Mouse (Mus musculus) midbrain, postnatal 0 days (tissue): Measurements from ENCODE around the gene Olfr1349. TPM values are rescaled to one million over a fixed set of nuclear protein-coding genes. Genes with fewer than 3 reads are reported as not detected.
"Not testable (repeated sequence)": the region's sequence is repeated elsewhere in the genome, so short reads cannot be mapped to it uniquely, and the experiment has no call there.

Source experiments
- ATAC-seq: fragments of 200-750 bp; cut with Nextera tagmentation; 2 replicates; pipeline ENCODE4 v1.8.0; 2017; ENCODE audit warnings: moderate number of reproducible peaks, mild to moderate bottlenecking, moderate TSS enrichment, moderate library complexity; ENCODE audit not compliant: low FRiP score
- DNase-seq: peaks from one replicate; pipeline ENCODE4 v3.0.0-alpha.2; 2015; ENCODE audit warnings: low spot score
- H3K27ac ChIP-seq: fragments of 300-500 bp; sonication (generic); 2 replicates; pipeline ENCODE4 v1.5.1; 2014; ENCODE audit warnings: low read depth, mild to moderate bottlenecking, low read length, mixed read lengths
- H3K27me3 ChIP-seq: fragments of 300-500 bp; sonication (generic); 2 replicates; pipeline ENCODE4 v1.6.1; 2014; ENCODE audit warnings: low read length, control low read depth, mixed read lengths; ENCODE audit not compliant: insufficient read depth
- H3K36me3 ChIP-seq: fragments of 300-500 bp; sonication (generic); 2 replicates; pipeline ENCODE4 v1.6.1; 2014; ENCODE audit warnings: low read length, control low read depth, mixed read lengths; ENCODE audit not compliant: insufficient read depth
- H3K4me1 ChIP-seq: fragments of 300-500 bp; sonication (generic); 2 replicates; pipeline ENCODE4 v1.6.1; 2014; ENCODE audit warnings: mild to moderate bottlenecking, control low read depth, antibody characterized with exemption, low read length, mixed read lengths; ENCODE audit not compliant: insufficient read depth
- H3K4me2 ChIP-seq: fragments of 300-500 bp; sonication (generic); 2 replicates; pipeline ENCODE4 v1.6.1; 2014; ENCODE audit warnings: low read depth, mild to moderate bottlenecking, low read length, mixed read lengths; ENCODE audit not compliant: poor library complexity, severe bottlenecking
- H3K4me3 ChIP-seq: fragments of 300-500 bp; sonication (generic); 2 replicates; pipeline ENCODE4 v1.5.1; 2014; ENCODE audit warnings: low read depth, mild to moderate bottlenecking, low read length, moderate library complexity
- H3K9ac ChIP-seq: fragments of 300-500 bp; sonication (generic); replicated peaks from 2 replicates; pipeline ENCODE4 v1.6.1; 2014; ENCODE audit warnings: mild to moderate bottlenecking, low read length, moderate library complexity, mixed read lengths; ENCODE audit not compliant: poor library complexity, severe bottlenecking
- H3K9me3 ChIP-seq: fragments of 300-500 bp; sonication (generic); 2 replicates; pipeline ENCODE4 v1.6.1; 2016; ENCODE audit warnings: low read length, control low read depth
- CTCF ChIP-seq: IDR thresholded peaks from 2 replicates; pipeline ENCODE4 v1.5.1; 2016; ENCODE audit warnings: antibody characterized with exemption, mild to moderate bottlenecking
- WGBS: fragments of 180-500 bp; shearing (Covaris S2); extraction: QIAGEN DNeasy Blood & Tissue Kit; methylation state at CpG from one replicate; pipeline ENCODE4 v1.1.7; 2014; 5-methylcytosine and 5-hydroxymethylcytosine counted together
- polyA plus RNA-seq: library from polyadenylated mRNA; unstranded; fragments of >200 nt; fragmentation: Nextera tagmentation; extraction: Ambion mirVana; gene quantifications from 2 replicates; pipeline ENCODE4 v1.2.1, GENCODE M21; 2015
- total RNA-seq: library from RNA; depleted of rRNA; stranded (reverse); fragments of >200 nt; gene quantifications from 2 replicates; pipeline ENCODE4 v1.2.3, GENCODE M21; 2014; rRNA removed

The Olfr1349 gene
- total and polyA plus RNA-seq, 2 experiments from 2014 or later, result not detected

- DNase-seq (no peak), ATAC-seq (no peak)
Observed at GRCm38 (mm10) chr7:6499655-6500054, 23.1 kb downstream of the Olfr1349 start, which contains the start of gene Olfr1347. TSS of gene Olfr1347 (minus strand) at chr7:6499755.

DNA sequence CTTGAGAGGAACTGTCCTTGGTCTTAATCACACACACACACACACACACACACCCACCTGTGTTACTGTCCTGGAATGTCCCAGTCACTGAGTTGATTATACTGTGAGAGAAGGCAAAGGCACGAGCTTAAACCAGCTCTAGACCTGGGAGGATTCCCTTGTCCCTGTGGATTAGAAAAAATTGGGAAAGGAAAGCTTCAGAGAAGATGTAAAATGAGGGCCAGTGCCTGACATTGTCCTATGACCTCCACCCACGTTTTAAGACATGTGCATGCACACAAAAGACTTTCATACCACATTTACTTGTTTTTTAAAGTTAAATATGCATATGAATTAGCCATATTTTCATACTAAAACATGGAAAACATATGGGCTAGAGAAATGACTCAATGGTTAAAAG is 35.9 kb downstream of the Olfr1349 start, which contains the start of gene Olfr5:
Gene Olfr5, minus strand, starts transcription at position 101 of the 400 bp plus-strand sequence.
- Histone ChIP-seq H3K27ac (no peak within 1 kb of the TSS), H3K27me3 (no peaks in the 10 kb centered on the region), H3K9ac (no peak within 1 kb of the TSS), H3K4me2 (no peak within 1 kb of the TSS), H3K4me1 (no peaks in the 10 kb centered on the region), H3K9me3 (0 out of 2 replicates have a peak, but pooled peaks cover 3% of the 10 kb centered on the region), H3K4me3 (no peak within 1 kb of the TSS), H3K36me3 (no peaks in the 10 kb centered on the region)
- no peak for DNase-seq
- TF ChIP-seq CTCF, result no peak
- no peak for ATAC-seq
- 27% methylated on average over 2 of the region's 2 CpGs for WGBS

More at GRCm38 (mm10) chr7:6499655-6500054, 23.1 kb downstream of the Olfr1349 start, which contains the start of gene Olfr1347:
- H3K4me1 ChIP-seq, result no peaks in the 10 kb centered on the region
- no peaks in the 10 kb centered on the region for H3K36me3 ChIP-seq
- H3K9ac ChIP-seq, result no peak within 1 kb of the TSS
- no peak within 1 kb of the TSS for H3K4me3 ChIP-seq
- no peak within 1 kb of the TSS for H3K4me2 ChIP-seq
- 54% methylated on average over 1 of the region's 1 CpGs for WGBS
- H3K27ac ChIP-seq, result no peak within 1 kb of the TSS
- no peaks in the 10 kb centered on the region for H3K9me3 ChIP-seq
- no peaks in the 10 kb centered on the region for H3K27me3 ChIP-seq
- no peak for TF ChIP-seq CTCF

GRCm38 (mm10) chr7:6477633-6478032 is 45.1 kb downstream of the Olfr1349 start:
- H3K36me3 ChIP-seq, ATAC-seq, H3K27ac ChIP-seq, H3K9ac ChIP-seq, H3K4me3 ChIP-seq, H3K4me2 ChIP-seq, H3K27me3 ChIP-seq, H3K9me3 ChIP-seq, H3K4me1 ChIP-seq, DNase-seq: not testable (repeated sequence)
- 82% methylated on average over 2 of the region's 2 CpGs for WGBS

DNA sequence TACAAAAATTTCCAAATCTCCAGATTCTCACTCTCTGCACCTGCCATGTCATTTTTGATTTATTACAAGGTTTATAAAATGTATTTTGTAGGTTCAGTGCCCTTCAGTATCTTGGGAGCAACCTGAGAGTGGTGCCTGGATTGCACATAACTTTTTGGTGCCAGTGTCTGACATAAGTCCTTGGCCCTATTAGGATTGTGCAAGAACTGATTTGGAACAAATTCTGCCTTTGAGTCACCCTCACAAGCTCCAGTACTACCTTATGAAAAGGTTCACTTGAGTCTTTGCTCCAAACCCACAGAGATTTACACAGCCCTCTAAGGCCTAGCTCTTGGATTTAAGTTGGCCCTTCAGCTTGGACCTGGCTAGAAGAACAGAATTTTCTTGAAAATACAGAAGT is 55.8 kb downstream of the Olfr1349 start, which contains the start of gene Olfr1346:
Gene Olfr1346, plus strand, starts transcription at position 151 of the 400 bp plus-strand sequence.
- Histone ChIP-seq H3K4me2 (no peak within 1 kb of the TSS), H3K4me3 (no peak within 1 kb of the TSS), H3K27me3 (no peaks in the 10 kb centered on the region), H3K9me3 (no peaks in the 10 kb centered on the region), H3K36me3 (no peaks in the 10 kb centered on the region), H3K9ac (no peak within 1 kb of the TSS), H3K27ac (no peak within 1 kb of the TSS), H3K4me1 (no peaks in the 10 kb centered on the region)
- ATAC-seq (no peak), DNase-seq (no peak)
- no peak for TF ChIP-seq CTCF

Other genes starting within 250 kb of the Olfr1349 start
- gene Zfp667, start 236.4 kb downstream of the Olfr1349 start, total RNA-seq, result 5.2 and 7.1 TPM in 2 replicates
- gene Zfp667, start 236.4 kb downstream of the Olfr1349 start, polyA plus RNA-seq, result 11.0 and 12.4 TPM in 2 replicates
- 6.7 and 9.9 TPM in 2 replicates for gene Zfp583, start 191.7 kb downstream of the Olfr1349 start, total RNA-seq
- 15.2 and 16.5 TPM in 2 replicates for gene Zfp583, start 191.7 kb downstream of the Olfr1349 start, polyA plus RNA-seq
- 3.4 and 5.0 TPM in 2 replicates for gene Gm3854, start 179.2 kb downstream of the Olfr1349 start, total RNA-seq
- 4.5 and 5.6 TPM in 2 replicates for gene Gm3854, start 179.2 kb downstream of the Olfr1349 start, polyA plus RNA-seq
- 2.6 and 4.7 TPM in 2 replicates for gene Zfp78, start 159.7 kb downstream of the Olfr1349 start, total RNA-seq
- gene Zfp78, start 159.7 kb downstream of the Olfr1349 start, polyA plus RNA-seq, result 3.3 and 4.3 TPM in 2 replicates
- gene Zfp28, start 139.7 kb downstream of the Olfr1349 start, total RNA-seq, result 14.8 and 16.5 TPM in 2 replicates
- gene Zfp28, start 139.7 kb downstream of the Olfr1349 start, polyA plus RNA-seq, result 16.4 and 19.5 TPM in 2 replicates
- 19.6 and 21.8 TPM in 2 replicates for gene Smim17, start 124.2 kb downstream of the Olfr1349 start, total RNA-seq
- gene Smim17, start 124.2 kb downstream of the Olfr1349 start, polyA plus RNA-seq, result 6.3 and 7.4 TPM in 2 replicates
- gene Gm20715, start 112.7 kb downstream of the Olfr1349 start, total RNA-seq, result 0.47 and 0.77 TPM in 2 replicates
- not detected in 2 replicates for gene Gm20715, start 112.7 kb downstream of the Olfr1349 start, polyA plus RNA-seq
- 0.47 and 5.2 TPM in 2 replicates for gene Olfr1344, start 84.3 kb downstream of the Olfr1349 start, total RNA-seq
- 0.28 and 0.36 TPM in 2 replicates for gene Olfr1344, start 84.3 kb downstream of the Olfr1349 start, polyA plus RNA-seq
- not detected in 2 replicates for gene Olfr1336, start 66.8 kb downstream of the Olfr1349 start, total RNA-seq
- gene Olfr1336, start 66.8 kb downstream of the Olfr1349 start, polyA plus RNA-seq, result not detected in 2 replicates
- gene Olfr1346, start 55.8 kb downstream of the Olfr1349 start, total RNA-seq, result not detected in 2 replicates
- not detected in 2 replicates for gene Olfr1346, start 55.8 kb downstream of the Olfr1349 start, polyA plus RNA-seq
- not detected in 2 replicates for gene Olfr5, start 36.0 kb downstream of the Olfr1349 start, total RNA-seq
- gene Olfr5, start 36.0 kb downstream of the Olfr1349 start, polyA plus RNA-seq, result not detected in 2 replicates
- not detected in 2 replicates for gene Olfr1347, start 23.2 kb downstream of the Olfr1349 start, total RNA-seq
- not detected in 2 replicates for gene Olfr1347, start 23.2 kb downstream of the Olfr1349 start, polyA plus RNA-seq
- gene Olfr1348, start 14.2 kb downstream of the Olfr1349 start, total RNA-seq, result not detected in 2 replicates
- not detected in 2 replicates for gene Olfr1348, start 14.2 kb downstream of the Olfr1349 start, polyA plus RNA-seq
- gene Olfr1350, start 41.9 kb upstream of the Olfr1349 start, total RNA-seq, result not detected in 2 replicates
- gene Olfr1350, start 41.9 kb upstream of the Olfr1349 start, polyA plus RNA-seq, result not detected in 2 replicates
- gene Zim1, start 173.5 kb upstream of the Olfr1349 start, total RNA-seq, result 32.8 and 47.4 TPM in 2 replicates
- gene Zim1, start 173.5 kb upstream of the Olfr1349 start, polyA plus RNA-seq, result 9.0 and 10.0 TPM in 2 replicates
- gene Peg3, start 207.5 kb upstream of the Olfr1349 start, total RNA-seq, result 150 and 171 TPM in 2 replicates
- gene Peg3, start 207.5 kb upstream of the Olfr1349 start, polyA plus RNA-seq, result 74.5 and 92.9 TPM in 2 replicates
- 101 and 117 TPM in 2 replicates for gene Usp29, start 207.6 kb upstream of the Olfr1349 start, total RNA-seq
- 33.2 and 43.3 TPM in 2 replicates for gene Usp29, start 207.6 kb upstream of the Olfr1349 start, polyA plus RNA-seq